Mouse (Mus musculus) G1E-ER4 (cell line): Measurements from ENCODE around the gene Wdr45b. TPM values are rescaled to one million over a fixed set of nuclear protein-coding genes. Genes with fewer than 3 reads are reported as not detected.

Experiments used
- GATA1 ChIP-seq: IDR thresholded peaks from one replicate; pipeline ENCODE4 v1.8.0; 2012; ENCODE audit warnings: low read length, inconsistent platforms
- polyA plus RNA-seq: library from polyadenylated mRNA; stranded (reverse); fragments of >175 nt; gene quantifications from 2 replicates; pipeline ENCODE4 v1.2.3, GENCODE M21; 2012

Gene Wdr45b
- polyA plus RNA-seq: 15.8 and 24.0 TPM in 2 replicates

DNA sequence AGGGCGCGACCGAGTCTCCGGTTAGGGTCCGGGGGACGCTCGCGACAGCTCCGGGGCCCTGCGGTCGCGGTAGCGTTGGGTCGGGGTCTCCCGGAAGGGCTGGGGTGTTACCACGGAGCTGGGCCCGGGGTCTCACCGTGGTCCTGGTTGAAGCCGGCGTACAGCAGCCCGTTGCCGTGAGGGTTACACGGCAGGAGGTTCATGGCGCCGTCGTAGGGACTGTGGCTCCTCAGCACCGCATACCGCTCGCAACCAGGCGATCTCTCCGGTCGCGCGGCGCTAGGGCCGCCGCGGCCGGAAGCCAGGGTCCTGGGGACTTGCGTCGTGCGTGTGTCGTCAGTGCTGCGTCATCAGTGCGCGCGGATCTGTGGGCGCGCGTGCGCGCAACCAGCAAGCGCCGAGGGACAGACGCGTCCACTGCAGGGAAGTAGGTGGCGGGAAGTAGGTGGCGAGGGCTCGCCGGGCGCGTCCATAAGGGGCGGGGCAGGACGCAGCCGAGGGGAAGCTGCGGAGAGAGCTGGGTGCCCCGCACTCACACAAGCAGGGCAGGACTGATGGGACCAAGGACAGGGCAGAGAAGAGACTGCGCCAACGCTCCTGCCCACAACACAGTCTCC, at the start of gene Wdr45b:
TSS of gene Wdr45b (minus strand) at position 355 of the 617 bp plus-strand sequence.
- no peak for TF ChIP-seq GATA1

- no peak for TF ChIP-seq GATA1
These were observed 38.2 kb upstream of the Wdr45b start for GRCm38 (mm10) chr11:121392405-121392804.

GRCm38 (mm10) chr11:121390793-121391192, 36.5 kb upstream of the Wdr45b start:
- no peak for TF ChIP-seq GATA1

DNA sequence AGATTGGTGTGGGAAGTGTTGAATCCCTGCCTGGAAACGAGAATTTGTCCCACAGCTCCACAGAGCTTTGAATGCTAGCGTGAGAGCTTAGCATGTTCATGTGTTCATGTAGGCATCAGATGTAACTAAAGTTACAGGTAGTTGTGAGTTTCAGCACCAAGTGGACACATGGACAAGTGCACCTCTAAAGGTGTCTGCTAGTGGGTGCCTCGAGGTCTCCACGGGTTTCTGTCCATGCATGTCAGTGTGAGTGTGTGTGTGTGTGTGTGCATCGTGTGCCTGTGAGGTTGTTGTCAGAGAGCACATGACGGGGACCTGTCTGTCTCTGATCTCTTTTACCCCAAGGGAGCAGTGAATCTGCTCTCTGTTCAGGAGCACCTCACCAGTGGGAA, 34.3 kb upstream of the Wdr45b start:
- no peak for TF ChIP-seq GATA1

- TF ChIP-seq GATA1: no peak
These were observed 33.7 kb upstream of the Wdr45b start, which contains the start of gene Rab40b for GRCm38 (mm10) chr11:121387750-121388553. Gene Rab40b (minus strand): TSS chr11:121388251.

DNA sequence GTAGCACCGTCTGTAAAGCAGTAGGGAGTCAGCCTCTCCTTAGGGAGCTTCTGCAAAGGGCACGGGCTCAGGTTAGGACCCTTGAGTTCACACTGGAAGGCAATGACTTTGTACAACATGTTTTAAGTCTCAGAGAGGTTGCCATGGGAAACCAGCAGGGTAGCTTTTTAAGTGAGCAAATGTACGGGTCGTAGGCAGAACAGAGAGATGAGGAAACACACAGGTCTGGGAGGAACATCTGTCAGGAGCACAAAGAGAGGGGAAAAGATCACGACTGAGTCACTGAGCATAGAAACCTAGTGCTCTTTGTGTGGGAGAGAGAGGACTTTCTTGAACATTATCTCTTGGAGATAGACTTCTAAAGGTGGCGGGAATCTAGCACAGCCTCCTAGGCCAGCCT, 26.0 kb upstream of the Wdr45b start:
- TF ChIP-seq GATA1: no peak

GRCm38 (mm10) chr11:121378644-121379043, 24.4 kb upstream of the Wdr45b start:
- no peak for TF ChIP-seq GATA1

- TF ChIP-seq GATA1: no peak
These were observed 19.1 kb upstream of the Wdr45b start for GRCm38 (mm10) chr11:121373305-121373704.

DNA sequence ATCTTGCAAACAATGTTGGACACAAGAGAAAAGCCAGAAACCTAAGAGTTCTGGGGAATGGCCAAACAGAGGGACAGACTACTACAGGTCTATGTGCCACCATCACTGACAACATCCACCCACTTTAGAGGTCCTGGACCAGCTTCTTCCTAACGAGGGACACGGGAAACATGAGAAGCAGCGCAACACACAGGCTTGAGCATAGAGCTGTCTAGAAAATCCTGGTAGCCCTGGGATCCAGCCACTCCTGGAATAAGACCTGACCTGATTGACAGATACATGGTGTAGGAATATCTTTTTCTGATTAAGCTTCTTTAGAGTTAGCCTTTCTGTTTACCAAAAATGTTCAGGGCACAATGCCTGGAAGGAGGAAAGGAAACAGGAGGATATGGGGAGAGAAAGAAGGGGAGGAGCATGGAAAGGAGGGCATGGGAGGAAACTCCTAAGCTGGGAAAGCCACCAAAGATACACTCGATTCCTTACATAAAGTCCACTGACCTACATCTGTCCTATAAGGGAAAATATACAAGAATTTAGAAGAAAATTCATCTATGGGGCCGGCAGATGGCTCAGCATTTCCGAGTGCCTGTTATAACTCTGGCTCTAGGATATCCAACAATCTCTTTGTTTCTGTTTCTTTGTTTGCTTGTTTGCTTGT, 16.2 kb upstream of the Wdr45b start:
- TF ChIP-seq GATA1: no peak

GRCm38 (mm10) chr11:121369622-121370021, 15.4 kb upstream of the Wdr45b start:
- TF ChIP-seq GATA1: no peak

DNA sequence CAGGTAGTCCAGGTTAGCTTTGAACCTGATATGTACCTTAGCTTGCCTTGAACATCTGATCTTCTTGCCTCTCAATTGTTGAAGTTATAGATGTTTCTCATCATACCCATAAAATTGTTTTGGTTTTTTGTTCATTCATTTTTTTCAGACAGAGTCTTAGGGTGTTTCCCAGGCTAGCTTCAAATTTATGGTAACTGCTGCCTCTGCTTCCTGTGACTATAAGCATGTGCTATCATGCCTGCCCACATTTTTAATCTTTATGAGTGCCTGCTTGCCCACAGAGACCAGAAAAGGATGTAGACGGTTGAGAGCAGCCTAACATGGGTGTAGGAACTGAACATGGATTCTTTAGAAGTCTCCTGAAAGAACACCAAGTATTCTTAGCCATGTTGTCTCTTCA, 14.5 kb upstream of the Wdr45b start:
- TF ChIP-seq GATA1: no peak

- TF ChIP-seq GATA1: no peak
These were observed 13.0 kb upstream of the Wdr45b start for GRCm38 (mm10) chr11:121367170-121367707.

DNA sequence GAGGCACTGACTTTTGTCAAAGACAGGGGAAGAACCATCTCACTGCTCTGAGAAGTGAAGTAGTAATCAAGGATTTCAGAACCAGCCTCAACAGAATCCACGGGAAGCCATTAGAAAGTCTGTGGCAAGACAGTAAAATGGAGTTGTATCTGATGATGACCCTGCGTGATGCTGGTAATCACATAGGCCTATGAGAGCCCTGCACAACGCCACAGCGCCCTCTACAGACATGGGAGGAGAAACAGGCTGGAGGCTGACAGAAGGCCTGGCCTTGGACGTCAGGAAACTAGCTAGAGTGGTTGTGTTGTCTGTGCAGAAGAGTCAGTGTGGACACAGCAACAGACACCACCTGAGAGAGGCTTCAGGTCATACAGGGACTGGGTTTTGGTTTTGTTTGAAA, 8.0 kb upstream of the Wdr45b start:
- TF ChIP-seq GATA1: no peak

DNA sequence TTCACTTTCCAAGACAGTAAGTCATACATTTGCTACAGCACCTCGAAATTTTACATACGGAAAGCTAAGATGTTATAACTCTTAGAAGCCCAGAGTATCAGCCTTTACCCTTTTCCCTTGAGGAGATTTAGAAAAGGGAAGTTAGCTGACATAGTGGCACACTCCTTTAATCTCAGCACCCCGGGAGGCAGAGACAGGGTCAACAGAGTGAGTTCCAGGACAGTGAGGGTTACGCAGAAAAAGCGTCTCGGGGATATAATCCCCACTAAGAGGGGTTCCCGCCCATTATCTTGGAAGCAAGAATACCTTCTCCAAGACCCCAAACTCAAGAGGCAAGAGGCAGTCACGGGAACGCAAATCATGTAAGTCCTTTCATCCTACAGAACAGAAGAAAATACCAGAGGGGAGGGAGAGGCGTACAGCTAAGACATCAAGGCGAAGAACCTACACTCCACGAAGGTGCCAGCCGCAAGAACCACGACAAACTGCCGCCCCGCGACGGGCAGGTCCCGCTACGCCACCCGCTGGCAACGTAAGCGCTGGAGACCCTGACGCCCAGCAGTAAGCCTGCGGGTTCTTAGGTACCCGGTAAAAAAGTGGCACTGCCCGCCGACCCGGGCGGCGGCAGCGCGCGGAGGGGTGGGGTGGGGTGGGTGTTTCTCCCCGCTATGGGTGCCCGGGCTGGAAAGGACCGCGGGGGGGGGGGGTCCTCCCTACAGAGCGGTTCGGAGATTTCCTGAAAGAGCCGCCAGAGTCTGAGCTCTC, 737 bp downstream of the Wdr45b start:
- no peak for TF ChIP-seq GATA1

GRCm38 (mm10) chr11:121348166-121348565, 6.1 kb downstream of the Wdr45b start:
- no peak for TF ChIP-seq GATA1
